In the genomic region with DNA sequence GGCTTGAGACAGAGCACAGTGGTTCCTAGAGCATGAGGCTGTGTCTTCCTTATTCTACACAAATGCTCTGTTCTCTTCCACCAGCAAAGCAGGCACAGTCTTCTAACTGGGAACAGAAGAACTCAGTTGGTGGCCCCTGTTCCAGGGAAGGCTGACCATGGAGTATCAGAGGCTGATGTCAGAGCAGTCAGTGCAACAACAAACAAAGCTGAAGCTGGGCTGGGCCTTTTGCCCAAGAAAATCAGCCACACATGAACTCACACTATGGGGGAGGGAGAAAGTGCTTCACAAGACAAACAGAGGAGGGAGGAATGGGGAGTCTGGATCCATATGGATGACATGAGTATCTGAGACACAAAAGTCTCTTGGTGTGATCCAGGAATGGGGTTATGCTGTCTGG, we compare ENCODE assay signal across 10 mouse cellular contexts. TPM values are rescaled to one million over a fixed set of nuclear protein-coding genes. Genes with fewer than 3 reads are reported as not detected.
A peak's percentile ranks its signal among the peaks of the same experiment; 100 is the strongest.
DNase-seq lines count a peak whose midpoint lies in the region; ATAC-seq and TF ChIP-seq lines count a peak whose summit lies in the region.
"Had no signal": no experiment of that assay in that cellular context is flagged by ENCODE, and none has a peak within 500 bp of the region (broad histone marks: within the 10 kb centered on the region; RNA-seq: fewer than 3 reads in every experiment).

No protein-coding gene starts in this region.

- H3K4me2 ChIP-seq in lung, embryonic 14.5 days, result no peak overlapping the region
- no peak overlapping the region for H3K4me2 ChIP-seq in lung, postnatal 0 days (replicated peaks; ENCODE audit: low read depth, low read length)
- H3K4me2 ChIP-seq: liver, embryonic 12.5 days had no signal

- peak; percentile 13 for DNase-seq in heart, postnatal 4 days
- DNase-seq in heart, postnatal 36 days, result no peak
- peak; percentile 89 for DNase-seq in lung, embryonic 14.5 days
- DNase-seq in lung, postnatal 25 days (ENCODE audit: low spot score), result no peak
- DNase-seq in adipocyte (ENCODE audit: low spot score), result peak; percentile 60
- peak; percentile 26 for DNase-seq in lung, postnatal 0 days (ENCODE audit: low spot score)
- DNase-seq: adrenal gland, adult 8-10 months; right cerebral cortex, adult 18-20 months had no signal

- TF ChIP-seq EP300 in lung, postnatal 0 days (IDR thresholded peaks at IDR 0.05), result no peak

- ATAC-seq in lung, embryonic 14.5 days (ENCODE audit: insufficient read depth), result peak; percentile 86
- peak; percentile 33; the same call in 1 of the 2 replicates for ATAC-seq in lung, postnatal 0 days
- ATAC-seq in monocyte, adult 5-6 weeks (replicated peaks; ENCODE audit: insufficient number of reproducible peaks, low FRiP score, low TSS enrichment, poor library complexity, severe bottlenecking), result no peak
- ATAC-seq: liver, embryonic 12.5 days had no signal

- H3K27ac ChIP-seq in lung, embryonic 14.5 days (ENCODE audit: low read depth), result peak overlapping the region; percentile 32; the same call in 1 of the 2 replicates
- no peak overlapping the region for H3K27ac ChIP-seq in lung, postnatal 0 days (ENCODE audit: low read length)
- H3K27ac ChIP-seq: liver, embryonic 12.5 days had no signal

- peaks cover 7% of the 10 kb centered on the region for H3K4me1 ChIP-seq in lung, embryonic 14.5 days (ENCODE audit: insufficient read depth)
- H3K4me1 ChIP-seq in lung, postnatal 0 days (ENCODE audit: insufficient read depth, low read depth, low read length), result no peaks in the 10 kb centered on the region
- H3K4me1 ChIP-seq: liver, embryonic 12.5 days had no signal

- no peak overlapping the region for H3K4me3 ChIP-seq in lung, embryonic 14.5 days (ENCODE audit: low read depth, low read length)
- no peak overlapping the region for H3K4me3 ChIP-seq in lung, postnatal 0 days (ENCODE audit: low read depth, low read length)
- H3K4me3 ChIP-seq: liver, embryonic 12.5 days had no signal

- H3K9me3 ChIP-seq in lung, embryonic 14.5 days (ENCODE audit: low read depth, low read length), result no peaks in the 10 kb centered on the region
- H3K9me3 ChIP-seq in lung, postnatal 0 days (ENCODE audit: low read length), result no peaks in the 10 kb centered on the region
- H3K9me3 ChIP-seq: liver, embryonic 12.5 days had no signal

- H3K9ac ChIP-seq in lung, embryonic 14.5 days, result no peak overlapping the region
- no peak overlapping the region for H3K9ac ChIP-seq in lung, postnatal 0 days (replicated peaks; ENCODE audit: low read depth)
- H3K9ac ChIP-seq: liver, embryonic 12.5 days had no signal

- TF ChIP-seq CTCF in lung, embryonic 14.5 days (IDR thresholded peaks at IDR 0.05; ENCODE audit: low read depth), result no peak
- no peak for TF ChIP-seq CTCF in lung, postnatal 0 days (IDR thresholded peaks at IDR 0.05)

- intact Hi-C loops in heart, postnatal 36 days (cut with DNase I), result no loop called here

- no peaks in the 10 kb centered on the region for H3K36me3 ChIP-seq in lung, embryonic 14.5 days (ENCODE audit: insufficient read depth)
- H3K36me3 ChIP-seq in lung, postnatal 0 days (ENCODE audit: insufficient read depth, low read length), result no peaks in the 10 kb centered on the region
- H3K36me3 ChIP-seq: liver, embryonic 12.5 days had no signal

- H3K27me3 ChIP-seq in lung, embryonic 14.5 days (ENCODE audit: insufficient read depth, low read length), result no peaks in the 10 kb centered on the region
- no peaks in the 10 kb centered on the region for H3K27me3 ChIP-seq in lung, postnatal 0 days (replicated peaks; ENCODE audit: insufficient read depth, low read length)
- H3K27me3 ChIP-seq: liver, embryonic 12.5 days had no signal

RNA-seq across cellular contexts. Expression of a gene that starts 56.2 kb away (rescaled TPM):
- total RNA-seq in heart, postnatal 4 days (2021), result 10 to 100 TPM; 16.8 to 20.3 TPM
- total RNA-seq in heart, postnatal 36 days (2021), result 10 to 100 TPM; 15.8 to 16.2 TPM
- polyA plus RNA-seq in lung, embryonic 14.5 days (2014; fragmentation: Nextera tagmentation; extraction: Ambion mirVana), result 17.3 and 17.9 TPM in 2 replicates
- polyA plus RNA-seq in lung, postnatal 0 days (2015; fragmentation: Nextera tagmentation; extraction: Ambion mirVana), result 3.5 and 4.4 TPM in 2 replicates
- 0.67 to 1.7 TPM (median 0.78 TPM) in 3 replicates for total RNA-seq in monocyte, adult 5-6 weeks (2017)

Comparison
In these comparisons a context has a peak if more than half of its experiments do, and no peak if none do; other contexts are left out.
1. DNase-seq: peak in heart, postnatal 4 days (single experiment), lung, embryonic 14.5 days (single experiment), adipocyte (single experiment) and lung, postnatal 0 days (single experiment); none in heart, postnatal 36 days (0 of 2) and lung, postnatal 25 days (single experiment).